Mouse (Mus musculus) MEL (cell line): ENCODE data around the gene Eif4g1. TPM values are rescaled to one million over a fixed set of nuclear protein-coding genes. Genes with fewer than 3 reads are reported as not detected.

ENCODE experiments used
- DNase-seq: peaks from one replicate; pipeline ENCODE4 v3.0.0; 2011; ENCODE audit warnings: low read depth, low spot score
- H3K27ac ChIP-seq: 2 replicates; pipeline ENCODE4 v1.5.1; 2012; ENCODE audit warnings: low read depth, mild to moderate bottlenecking, control low read depth, low read length, moderate library complexity; ENCODE audit not compliant: control insufficient read depth
- H3K27me3 ChIP-seq, 2 experiments: fragments of 150-350 bp in 1 of 2; sonication (generic) in 1 of 2; 2 replicates each; pipeline ENCODE4 v1.6.1; 2012; ENCODE audit warnings: low read length in 2 of 2, mild to moderate bottlenecking in 2 of 2, improper control_type of control experiment in 1 of 2, moderate library complexity in 1 of 2; ENCODE audit not compliant: insufficient read depth in 2 of 2, control insufficient read depth in 1 of 2
- H3K36me3 ChIP-seq, 2 experiments: 2 replicates each; pipeline ENCODE4 v1.6.1; 2012 to 2014; ENCODE audit warnings: low read length in 2 of 2, improper control_type of control experiment in 1 of 2, inconsistent platforms in 1 of 2, mild to moderate bottlenecking in 1 of 2; ENCODE audit not compliant: insufficient read depth in 2 of 2, control insufficient read depth in 1 of 2
- H3K4me1 ChIP-seq, 2 experiments: fragments of 150-350 bp in 1 of 2; sonication (generic) in 1 of 2; 2 replicates each; pipeline ENCODE4 v1.6.1; 2012; ENCODE audit warnings: low read length in 2 of 2, improper control_type of control experiment in 1 of 2, mild to moderate bottlenecking in 1 of 2; ENCODE audit not compliant: insufficient read depth in 2 of 2, control insufficient read depth in 1 of 2
- H3K4me3 ChIP-seq, 2 experiments: fragments of 150-350 bp in 1 of 2; sonication (generic) in 1 of 2; 2 replicates each; pipeline ENCODE4 v1.5.1; 2012; ENCODE audit warnings: low read depth in 2 of 2, low read length in 2 of 2, mild to moderate bottlenecking in 2 of 2, moderate library complexity in 2 of 2, control low read depth in 1 of 2, improper control_type of control experiment in 1 of 2; ENCODE audit not compliant: control insufficient read depth in 1 of 2, insufficient read depth in 1 of 2
- H3K79me2 ChIP-seq: 2 replicates; pipeline ENCODE4 v1.6.1; 2012; ENCODE audit warnings: mild to moderate bottlenecking, low read length, moderate library complexity; ENCODE audit not compliant: control insufficient read depth, poor library complexity, insufficient read depth
- H3K9ac ChIP-seq: 2 replicates; pipeline ENCODE4 v1.6.1; 2012; ENCODE audit warnings: low read depth, mild to moderate bottlenecking, control low read depth, low read length, moderate library complexity; ENCODE audit not compliant: control insufficient read depth, poor library complexity, severe bottlenecking
- H3K9me3 ChIP-seq: fragments of 150-350 bp; sonication (generic); replicated peaks from 2 replicates; pipeline ENCODE4 v1.6.1; 2012; ENCODE audit warnings: mild to moderate bottlenecking, low read length, improper control_type of control experiment, moderate library complexity; ENCODE audit not compliant: insufficient read depth
- BHLHE40 ChIP-seq: IDR thresholded peaks from 2 replicates; pipeline ENCODE4 v1.6.1; 2012; ENCODE audit warnings: low read depth, mild to moderate bottlenecking, inconsistent platforms, low read length, improper control_type of control experiment, borderline replicate concordance
- CTCF ChIP-seq, 3 experiments: IDR thresholded peaks in 2 of 3; conservative IDR thresholded peaks in 1 of 3; 2 replicates each; pipeline ENCODE4 v1.5.1; 2011 to 2012; ENCODE audit warnings: low read length in 3 of 3, low read depth in 2 of 3, mild to moderate bottlenecking in 2 of 3, improper control_type of control experiment in 1 of 3, inconsistent platforms in 1 of 3, mixed read lengths in 1 of 3, moderate library complexity in 1 of 3; ENCODE audit not compliant: control insufficient read depth in 1 of 3, insufficient read depth in 1 of 3, poor library complexity in 1 of 3, severe bottlenecking in 1 of 3
- ETS1 ChIP-seq: IDR thresholded peaks from 2 replicates; pipeline ENCODE4 v1.6.1; 2012; ENCODE audit warnings: low read depth, mild to moderate bottlenecking, inconsistent platforms, low read length, improper control_type of control experiment, moderate library complexity
- JUND ChIP-seq: IDR thresholded peaks from 2 replicates; pipeline ENCODE4 v1.6.1; 2011; ENCODE audit warnings: low read depth, mild to moderate bottlenecking, improper control_type of control experiment, low read length
- KAT2A ChIP-seq: conservative IDR thresholded peaks from 2 replicates; pipeline ENCODE4 v1.6.1; 2012; ENCODE audit warnings: low read depth, low read length, improper control_type of control experiment, inconsistent platforms
- MXI1 ChIP-seq: IDR thresholded peaks from 2 replicates; pipeline ENCODE4 v1.6.1; 2011; ENCODE audit warnings: mild to moderate bottlenecking, low read depth, low read length, improper control_type of control experiment
- NRF1 ChIP-seq: IDR thresholded peaks from 2 replicates; pipeline ENCODE4 v1.6.1; 2014; ENCODE audit warnings: low read depth, mild to moderate bottlenecking, inconsistent platforms, low read length, improper control_type of control experiment, moderate library complexity; ENCODE audit not compliant: poor library complexity, insufficient read depth, severe bottlenecking
- POLR2A ChIP-seq, 2 experiments: IDR thresholded peaks; 2 replicates each; pipeline ENCODE4 v1.6.1; 2011 to 2012; ENCODE audit warnings: low read length in 2 of 2, mild to moderate bottlenecking in 2 of 2, control low read depth in 1 of 2, improper control_type of control experiment in 1 of 2, low read depth in 1 of 2, moderate library complexity in 1 of 2; ENCODE audit not compliant: control insufficient read depth in 1 of 2, insufficient read depth in 1 of 2, poor library complexity in 1 of 2
- POLR2AphosphoS2 ChIP-seq: IDR thresholded peaks from 2 replicates; pipeline ENCODE4 v1.6.1; 2011; ENCODE audit warnings: low read length, improper control_type of control experiment
- RAD21 ChIP-seq: IDR thresholded peaks from 2 replicates; pipeline ENCODE4 v1.6.1; 2011; ENCODE audit warnings: mild to moderate bottlenecking, low read depth, low read length, improper control_type of control experiment
- TAL1 ChIP-seq: IDR thresholded peaks from 2 replicates; pipeline ENCODE4 v1.6.1; 2012; ENCODE audit warnings: mild to moderate bottlenecking, inconsistent platforms, low read length, moderate library complexity, mixed read lengths
- UBTF ChIP-seq: IDR thresholded peaks from 2 replicates; pipeline ENCODE4 v1.6.1; 2012; ENCODE audit warnings: low read depth, mild to moderate bottlenecking, inconsistent platforms, low read length, improper control_type of control experiment, moderate library complexity, borderline replicate concordance; ENCODE audit not compliant: insufficient read depth
- USF2 ChIP-seq, 2 experiments: IDR thresholded peaks; 2 replicates each; pipeline ENCODE4 v1.6.1; 2011 to 2012; ENCODE audit warnings: improper control_type of control experiment in 2 of 2, low read length in 2 of 2, borderline replicate concordance in 1 of 2, inconsistent platforms in 1 of 2, low read depth in 1 of 2, mild to moderate bottlenecking in 1 of 2; ENCODE audit not compliant: insufficient read depth in 1 of 2
- ZKSCAN1 ChIP-seq: IDR thresholded peaks from 2 replicates; pipeline ENCODE4 v1.6.1; 2012; ENCODE audit warnings: low read depth, mild to moderate bottlenecking, inconsistent platforms, low read length, improper control_type of control experiment, moderate library complexity
- ZNF384 ChIP-seq: IDR thresholded peaks from 2 replicates; pipeline ENCODE4 v1.6.1; 2012; ENCODE audit warnings: low read depth, mild to moderate bottlenecking, inconsistent platforms, low read length, improper control_type of control experiment
- polyA plus RNA-seq, 2 experiments: library from polyadenylated mRNA; stranded (reverse) in 1 of 2; unstranded in 1 of 2; fragments of >175 nt in 1 of 2; fragments of >200 nt in 1 of 2; gene quantifications; 2 replicates each; pipeline versions ENCODE4 v1.2.1 to v1.2.4; 2012; ENCODE audit warnings: low replicate concordance in 2 of 2, low read depth in 1 of 2; ENCODE audit not compliant: insufficient read length in 2 of 2, insufficient read depth in 1 of 2, missing spikeins in 1 of 2
- total RNA-seq: library from RNA; depleted of rRNA; stranded (reverse); fragments of 300-350 nt; gene quantifications from 2 replicates; pipeline ENCODE4 v1.2.3, GENCODE M21; 2012

Gene Eif4g1
- total and polyA plus RNA-seq, 3 experiments = 327 to 436 (median 409) TPM

GRCm38 (mm10) chr16:20732925-20733730 lies 65.0 kb downstream of the Eif4g1 start, which contains the start of gene Chrd:
Chrd (plus strand) TSS chr16:20733127.
- H3K36me3 ChIP-seq = no peaks in the 10 kb centered on the region
- TF ChIP-seq POLR2AphosphoS2 (no peak), POLR2A (IDR thresholded peaks at IDR 0.05; ENCODE audit: control insufficient read depth in 1 of 2, insufficient read depth in 1 of 2, low read depth in 1 of 2, low read length in 2 of 2, poor library complexity in 1 of 2) (no peak), MXI1 (no peak), ZNF384 (no peak), CTCF (IDR thresholded peaks at IDR 0.05 in 2 of 3, conservative IDR thresholded peaks at IDR 0.05 in 1 of 3; ENCODE audit: control insufficient read depth in 1 of 3, insufficient read depth in 1 of 3, low read depth in 2 of 3, low read length in 3 of 3, poor library complexity in 1 of 3, severe bottlenecking in 1 of 3) (no peak), UBTF (no peak), USF2 (IDR thresholded peaks at IDR 0.05; ENCODE audit: borderline replicate concordance in 1 of 2, insufficient read depth in 1 of 2, low read depth in 1 of 2, low read length in 2 of 2) (no peak), KAT2A (no peak), ZKSCAN1 (no peak), BHLHE40 (no peak), TAL1 (no peak), ETS1 (no peak)
- TF ChIP-seq, all 39 proteins: peak for 0
- Histone ChIP-seq H3K9ac (no peak within 1 kb of the TSS), H3K9me3 (no peaks in the 10 kb centered on the region), H3K27me3 (no peaks in the 10 kb centered on the region; a peak in 3 of 4 replicates), H3K4me3 (no peak within 1 kb of the TSS), H3K27ac (no peak within 1 kb of the TSS), H3K79me2 (no peaks in the 10 kb centered on the region), H3K4me1 (no peaks in the 10 kb centered on the region)
- DNase-seq = no peak

GRCm38 (mm10) chr16:20733731-20734730 lies 65.9 kb downstream of the Eif4g1 start, which contains the start of gene Thpo:
Thpo (minus strand) TSS chr16:20734511.
- no peak within 1 kb of the TSS for H3K4me3 ChIP-seq
- no peak within 1 kb of the TSS for H3K9ac ChIP-seq

More at GRCm38 (mm10) chr16:20733731-20734730, 65.9 kb downstream of the Eif4g1 start, which contains the start of gene Thpo:
- H3K4me1 ChIP-seq = no peaks in the 10 kb centered on the region
- TF ChIP-seq CTCF (IDR thresholded peaks at IDR 0.05 in 2 of 3, conservative IDR thresholded peaks at IDR 0.05 in 1 of 3; ENCODE audit: control insufficient read depth in 1 of 3, insufficient read depth in 1 of 3, low read depth in 2 of 3, low read length in 3 of 3, poor library complexity in 1 of 3, severe bottlenecking in 1 of 3) (no peak), KAT2A (no peak), POLR2A (IDR thresholded peaks at IDR 0.05; ENCODE audit: control insufficient read depth in 1 of 2, insufficient read depth in 1 of 2, low read depth in 1 of 2, low read length in 2 of 2, poor library complexity in 1 of 2) (no peak), RAD21 (no peak), NRF1 (no peak), JUND (no peak)
- TF ChIP-seq, all 39 proteins: peak for 0
- Histone ChIP-seq H3K27ac (no peak within 1 kb of the TSS), H3K9me3 (no peaks in the 10 kb centered on the region), H3K36me3 (no peaks in the 10 kb centered on the region), H3K79me2 (no peaks in the 10 kb centered on the region), H3K27me3 (no peaks in the 10 kb centered on the region; a peak in 3 of 4 replicates)
- no peak for DNase-seq
